Mouse (Mus musculus): ENCODE results near the gene Sgip1. TPM values are rescaled to one million over a fixed set of nuclear protein-coding genes. Genes with fewer than 3 reads are reported as not detected.

Gene Sgip1
- total RNA-seq (2021): 100 to 1,000 TPM; 278 to 293 TPM
- long read RNA-seq, experiment 1, partial matches to known transcripts: 22 of 75 reads
- long read RNA-seq, experiment 1, other reads (novel, unspliced or antisense): 53 of 75 reads
- long read RNA-seq, experiment 2, partial matches to known transcripts: 67 of 115 reads
- long read RNA-seq, experiment 2, other reads (novel, unspliced or antisense): 47 of 115 reads

DNA sequence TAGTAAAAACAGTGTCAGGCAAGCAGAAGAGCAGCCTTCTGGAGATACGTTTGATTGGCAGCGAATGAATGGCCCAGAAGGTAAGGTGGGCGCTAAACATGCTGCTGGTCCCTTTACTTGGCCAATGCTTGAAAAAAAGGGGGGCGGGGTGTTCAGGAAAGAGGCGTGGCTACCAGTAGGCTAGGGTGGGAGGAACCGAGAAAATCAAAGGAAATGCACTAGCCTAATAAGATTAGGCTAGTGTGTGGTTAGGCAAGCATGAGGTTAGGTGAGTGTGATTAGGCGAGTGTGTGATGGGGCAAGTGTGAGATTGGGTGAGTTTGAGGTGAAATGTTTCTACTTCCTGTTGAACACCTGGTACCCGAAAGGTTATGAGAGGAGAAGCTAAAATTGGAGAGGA lies at the start of gene Sgip1:
TSS of gene Sgip1 (plus strand) at position 11 of the 400 bp plus-strand sequence.
- TF ChIP-seq CTCF (conservative IDR thresholded peaks at IDR 0.05): no peak

DNA sequence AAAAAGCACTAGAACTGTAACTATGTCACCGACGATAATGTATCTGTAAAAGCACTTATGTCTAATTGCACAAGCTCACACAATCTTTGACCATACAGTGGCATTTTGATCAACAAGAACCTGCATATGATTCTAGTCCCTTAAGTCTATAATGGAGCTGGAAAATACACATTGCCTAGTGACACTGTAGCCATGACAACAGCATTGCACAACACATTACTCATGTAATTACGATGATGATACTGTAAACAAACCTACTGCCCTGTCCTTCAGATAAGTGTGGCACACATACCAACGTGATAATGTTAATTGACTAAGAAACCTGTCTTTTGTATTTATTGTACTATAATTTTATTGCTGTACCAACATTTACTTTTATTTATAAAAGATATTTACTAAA lies 49.7 kb upstream of the Sgip1 start:
- no peak for TF ChIP-seq CTCF (conservative IDR thresholded peaks at IDR 0.05)
- DNase-seq (ENCODE audit: low spot score in 2 of 2): no peak
- no peak overlapping the region for H3K4me3 ChIP-seq
- peak overlapping the region; percentile 43 for H3K27ac ChIP-seq

More for the DNA sequence above, at the start of gene Sgip1:
- no peak for DNase-seq (ENCODE audit: low spot score in 2 of 2)
- H3K4me3 ChIP-seq: no peak within 1 kb of the TSS
- no peak within 1 kb of the TSS for H3K27ac ChIP-seq

DNA sequence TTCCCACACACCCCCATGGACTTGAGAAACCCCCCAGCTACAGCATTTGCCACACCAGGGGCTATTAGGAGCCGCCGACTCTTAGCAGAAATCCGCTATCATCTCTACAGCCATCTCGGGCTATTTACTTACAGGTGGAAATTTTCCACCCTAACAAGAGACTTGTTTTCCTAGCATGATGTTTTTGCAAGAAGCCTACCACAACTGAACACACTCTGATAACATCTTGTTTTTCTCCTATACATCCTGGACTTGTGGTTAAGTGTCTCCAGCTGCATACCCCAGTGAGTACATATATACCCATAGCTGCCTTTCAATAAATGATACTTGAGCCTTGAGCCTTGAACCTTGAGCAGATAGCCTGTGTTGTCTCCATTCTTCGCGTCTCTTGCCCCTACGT lies 43.1 kb upstream of the Sgip1 start:
- no peak for TF ChIP-seq CTCF (conservative IDR thresholded peaks at IDR 0.05)
- no peak overlapping the region for H3K27ac ChIP-seq
- no peak for DNase-seq (ENCODE audit: low spot score in 2 of 2)
- no peak overlapping the region for H3K4me3 ChIP-seq

DNA sequence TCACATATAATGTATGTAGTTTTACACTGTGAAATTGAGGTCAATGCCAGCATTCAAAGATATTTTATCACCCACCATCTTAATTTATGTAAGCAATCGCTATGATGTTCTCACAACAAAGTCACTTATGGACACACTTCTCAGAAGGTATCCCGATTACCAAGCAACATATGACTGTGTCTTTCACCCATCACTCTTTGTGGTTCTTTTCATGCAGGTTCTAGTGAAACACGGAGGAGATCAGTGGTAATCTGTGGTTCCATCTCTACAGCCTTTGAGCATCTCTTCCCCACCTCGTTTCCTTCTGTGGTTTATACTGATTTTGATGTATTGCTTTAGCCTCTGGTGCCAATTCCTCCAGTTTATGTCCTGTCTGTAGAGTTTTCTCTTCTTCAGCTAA lies 29.4 kb upstream of the Sgip1 start:
- no peak for TF ChIP-seq CTCF (conservative IDR thresholded peaks at IDR 0.05)
- DNase-seq (ENCODE audit: low spot score in 2 of 2): no peak
- no peak overlapping the region for H3K4me3 ChIP-seq

DNA sequence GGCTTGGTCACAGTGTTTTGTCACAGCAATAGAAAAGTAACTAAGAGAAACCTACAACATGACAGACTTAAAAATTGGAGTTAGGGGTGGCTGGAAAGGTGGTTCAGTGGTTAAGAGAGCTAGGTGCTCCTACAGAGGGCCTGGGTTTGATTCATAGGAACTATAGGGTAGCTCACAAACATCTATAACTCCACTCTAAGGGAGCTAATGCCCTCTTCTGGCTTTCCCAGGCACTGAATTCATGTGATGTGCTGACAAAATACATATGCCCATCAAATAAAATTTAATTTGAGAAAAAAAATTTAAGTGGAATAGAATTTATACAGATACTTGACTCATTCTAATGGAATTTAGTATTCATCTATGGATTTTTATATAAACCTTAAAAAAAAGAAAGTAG lies 25.6 kb upstream of the Sgip1 start:
- peak; percentile 66 for TF ChIP-seq CTCF (conservative IDR thresholded peaks at IDR 0.05)
- Histone ChIP-seq H3K4me3 (no peak overlapping the region), H3K27ac (no peak overlapping the region)
- no peak for DNase-seq (ENCODE audit: low spot score in 2 of 2)

More for the DNA sequence above, 29.4 kb upstream of the Sgip1 start:
- no peak overlapping the region for H3K27ac ChIP-seq

DNA sequence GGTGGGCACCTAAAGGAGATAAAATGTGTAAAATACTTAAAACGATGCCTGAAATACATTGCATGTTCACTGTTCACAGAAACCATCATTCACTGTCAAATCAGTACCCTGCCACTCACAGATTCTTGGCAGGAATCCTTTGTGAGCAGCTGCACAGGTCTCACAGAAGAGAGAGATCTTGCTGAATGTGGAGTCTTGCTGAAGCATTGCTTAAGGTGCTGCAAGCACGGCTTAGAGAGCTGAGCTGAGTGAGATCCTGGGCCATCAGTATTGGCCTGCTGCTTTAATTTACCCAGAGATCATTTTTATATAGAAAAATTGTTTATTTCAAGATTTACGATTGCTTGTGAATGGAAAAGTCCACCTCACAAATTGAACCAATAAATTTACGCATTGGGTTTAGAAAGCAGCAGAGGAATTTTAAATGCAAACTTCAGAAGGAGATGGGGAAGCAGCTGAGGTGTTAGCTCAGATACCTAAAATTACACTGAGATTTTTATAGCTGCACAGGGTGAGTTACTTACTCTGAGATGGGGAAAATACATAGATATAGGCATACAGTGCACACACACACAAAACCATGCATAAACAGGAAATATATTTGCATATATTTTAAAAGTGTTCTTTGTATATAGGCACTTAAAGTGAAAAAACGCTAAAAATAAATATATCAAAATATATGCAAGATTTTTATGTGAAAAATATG lies 23.8 kb upstream of the Sgip1 start:
- no peak overlapping the region for H3K4me3 ChIP-seq
- no peak overlapping the region for H3K27ac ChIP-seq

DNA sequence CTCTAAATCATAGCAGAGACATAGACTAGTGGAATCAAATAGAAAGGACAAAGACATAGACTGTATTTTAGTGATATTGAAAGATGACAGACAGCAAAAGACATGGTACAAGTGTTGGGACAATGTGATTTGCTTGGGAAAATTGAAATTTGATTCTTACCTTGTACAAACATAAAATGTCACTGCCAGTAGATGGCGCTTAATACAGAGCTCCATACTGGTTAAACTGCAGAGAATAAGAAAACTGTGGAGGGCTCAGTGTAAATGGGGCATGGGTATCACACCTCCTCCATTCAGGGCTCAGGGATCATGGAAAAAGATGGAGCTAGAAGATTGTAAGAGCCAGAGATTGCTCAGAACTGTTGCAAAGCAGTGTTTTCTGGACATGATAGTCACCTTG lies 21.6 kb upstream of the Sgip1 start:
- peak; percentile 16 to 19 for DNase-seq (ENCODE audit: low spot score in 2 of 2)
- H3K27ac ChIP-seq: no peak overlapping the region
- peak; percentile 85 for TF ChIP-seq CTCF (conservative IDR thresholded peaks at IDR 0.05)
- H3K4me3 ChIP-seq: no peak overlapping the region

More for the DNA sequence above, 23.8 kb upstream of the Sgip1 start:
- no peak for DNase-seq (ENCODE audit: low spot score in 2 of 2)
- no peak for TF ChIP-seq CTCF (conservative IDR thresholded peaks at IDR 0.05)

DNA sequence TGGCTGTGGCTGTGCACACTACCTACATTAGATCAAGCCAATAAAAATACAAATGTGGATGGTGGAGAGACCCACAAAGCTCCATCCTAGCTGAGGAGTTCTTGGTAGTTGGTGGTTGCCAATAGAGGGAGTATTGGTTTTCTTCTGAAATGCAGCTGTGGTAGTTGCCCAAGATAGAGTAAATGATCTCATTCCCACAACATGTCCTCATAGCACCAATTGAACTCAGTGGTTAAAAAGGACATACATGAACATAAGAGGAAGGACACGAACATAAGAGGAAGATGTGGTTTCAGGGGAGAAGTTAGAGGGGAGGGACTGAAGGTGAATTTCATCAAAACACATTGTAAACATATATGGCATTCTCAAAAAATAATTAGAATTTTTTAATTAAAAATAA lies 21.1 kb upstream of the Sgip1 start:
- DNase-seq (ENCODE audit: low spot score in 2 of 2): no peak
- TF ChIP-seq CTCF (conservative IDR thresholded peaks at IDR 0.05): no peak
- no peak overlapping the region for H3K27ac ChIP-seq
- no peak overlapping the region for H3K4me3 ChIP-seq

DNA sequence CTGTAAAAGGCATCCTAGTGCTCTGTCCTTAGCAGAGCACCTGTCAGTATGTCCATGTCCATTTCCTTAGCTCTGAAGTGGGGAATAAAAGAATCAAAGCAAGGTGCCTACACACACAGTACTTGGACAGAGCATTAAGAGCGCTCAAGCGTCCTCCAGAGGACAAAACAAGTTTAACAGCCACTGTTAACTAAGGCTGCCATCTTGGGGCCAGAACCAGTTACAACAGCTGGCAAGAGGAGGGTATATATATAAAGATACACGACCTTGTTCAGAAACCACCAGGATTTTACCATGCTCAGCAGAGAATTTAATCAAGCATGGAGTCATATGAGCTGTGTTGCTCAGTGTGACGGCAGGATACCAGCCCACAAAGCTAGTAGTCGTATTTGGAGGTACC lies 16.7 kb upstream of the Sgip1 start:
- DNase-seq (ENCODE audit: low spot score in 2 of 2): no peak
- no peak overlapping the region for H3K27ac ChIP-seq
- H3K4me3 ChIP-seq: no peak overlapping the region
- peak; percentile 24; the same call in 1 of the 2 replicates for TF ChIP-seq CTCF (conservative IDR thresholded peaks at IDR 0.05)

DNA sequence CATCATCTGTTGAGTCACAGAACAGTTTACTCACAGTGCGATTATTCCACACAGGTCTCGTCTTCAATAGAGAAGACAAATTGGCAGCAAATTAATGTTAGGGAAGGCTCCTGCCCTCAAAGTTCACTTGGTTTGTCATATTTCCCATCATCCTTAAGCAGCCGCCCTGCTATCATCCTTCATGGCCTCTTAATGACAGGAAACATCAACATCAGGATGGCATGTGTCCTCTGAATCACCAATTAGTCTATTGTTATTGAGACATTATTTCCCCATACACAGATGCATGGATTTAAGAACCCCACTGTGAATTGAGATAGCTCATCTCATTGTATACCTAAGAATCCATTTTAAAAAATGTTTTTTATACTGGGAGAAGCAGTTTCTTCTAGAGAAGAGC lies 10.1 kb upstream of the Sgip1 start:
- no peak for TF ChIP-seq CTCF (conservative IDR thresholded peaks at IDR 0.05)
- H3K4me3 ChIP-seq: no peak overlapping the region
- DNase-seq (ENCODE audit: low spot score in 2 of 2): no peak
- no peak overlapping the region for H3K27ac ChIP-seq

DNA sequence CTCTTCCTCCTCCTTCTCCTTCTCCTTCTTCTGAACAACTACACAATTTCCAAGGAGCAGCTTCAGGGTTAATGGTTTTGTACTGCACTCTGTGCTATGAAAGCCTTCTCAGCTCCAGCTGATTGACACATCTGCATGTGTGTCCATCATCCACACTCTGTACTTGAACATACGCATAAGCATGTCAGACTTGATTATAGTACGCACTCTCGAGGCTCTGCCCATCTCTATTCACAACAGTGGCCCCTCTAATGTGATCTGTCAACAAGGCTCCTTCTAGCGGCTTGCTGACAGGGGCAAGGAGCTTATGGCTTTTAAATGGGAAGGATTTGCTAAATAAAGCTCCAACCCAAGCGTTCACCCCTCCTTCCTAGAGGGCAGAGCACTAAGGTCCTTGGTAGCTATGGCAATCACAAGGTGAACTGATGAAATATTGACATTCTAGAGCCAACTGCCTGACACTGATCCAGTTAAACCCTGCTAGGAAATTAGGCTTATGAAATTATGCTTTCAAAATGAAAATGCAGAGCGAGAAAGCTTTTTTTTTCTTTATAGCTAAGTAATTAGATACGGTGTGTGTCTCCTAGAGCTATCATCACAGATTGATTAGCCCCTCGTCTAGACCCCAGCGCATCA lies 7.0 kb upstream of the Sgip1 start:
- no peak for DNase-seq (ENCODE audit: low spot score in 2 of 2)
- no peak overlapping the region for H3K4me3 ChIP-seq

DNA sequence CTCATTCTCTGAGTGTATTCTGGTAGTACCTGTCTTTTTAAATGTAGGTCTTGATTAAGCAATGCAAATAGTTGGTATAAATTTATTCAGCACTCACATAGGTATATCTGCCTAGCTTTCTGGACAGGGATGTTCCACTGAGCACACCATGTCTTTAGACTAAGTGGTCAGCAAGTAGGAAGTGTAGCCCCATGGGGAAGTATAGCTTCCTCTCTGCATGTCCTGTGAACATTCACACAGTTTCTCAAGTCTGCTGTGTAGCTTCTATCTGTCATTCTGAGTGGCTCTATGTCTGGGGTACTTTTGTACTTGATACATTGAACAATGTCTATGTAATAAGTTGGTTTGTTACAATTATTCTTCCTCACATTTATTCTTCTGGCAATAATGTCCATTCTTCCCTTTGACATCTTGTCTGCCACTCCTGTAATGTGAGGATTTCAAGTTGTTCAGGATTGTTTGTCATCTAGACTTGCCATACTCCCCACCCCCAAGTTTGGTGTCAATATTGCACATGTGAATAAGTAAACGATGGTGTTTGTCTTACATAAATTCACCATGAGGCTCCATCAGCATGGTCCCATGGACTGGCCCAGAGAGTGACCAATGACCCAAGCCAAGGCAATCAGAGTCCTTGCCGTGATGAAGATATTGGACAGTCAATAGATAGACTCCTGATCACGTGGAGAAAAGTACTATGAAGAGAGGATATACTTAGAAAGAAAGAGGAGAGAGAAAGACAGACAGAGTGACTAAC lies 12.4 kb downstream of the Sgip1 start:
- TF ChIP-seq CTCF (conservative IDR thresholded peaks at IDR 0.05): no peak
- no peak for DNase-seq (ENCODE audit: low spot score in 2 of 2)
- Histone ChIP-seq H3K4me3 (no peak overlapping the region), H3K27ac (no peak overlapping the region)

More for the DNA sequence above, 7.0 kb upstream of the Sgip1 start:
- H3K27ac ChIP-seq: no peak overlapping the region
- TF ChIP-seq CTCF (conservative IDR thresholded peaks at IDR 0.05): no peak

Measured in layer of hippocampus, adult 2 months (tissue).